Mouse (Mus musculus) heart, postnatal 0 days (tissue): ENCODE measurements around the gene Snx29. TPM values are rescaled to one million over a fixed set of nuclear protein-coding genes. Genes with fewer than 3 reads are reported as not detected.

ENCODE experiments used
- ATAC-seq: fragments of 200-750 bp; cut with Nextera tagmentation; 2 replicates; pipeline ENCODE4 v1.8.0; 2017; ENCODE audit warnings: low read depth, moderate number of reproducible peaks, moderate library complexity; ENCODE audit not compliant: insufficient read depth
- DNase-seq: peaks from one replicate; pipeline ENCODE4 v3.0.0-alpha.2; 2016; ENCODE audit warnings: low spot score
- H3K27ac ChIP-seq: fragments of 300-500 bp; sonication (generic); 2 replicates; pipeline ENCODE4 v1.5.1; 2014; ENCODE audit warnings: low read depth, mild to moderate bottlenecking
- H3K27me3 ChIP-seq: fragments of 300-500 bp; sonication (generic); 2 replicates; pipeline ENCODE4 v1.6.1; 2014; ENCODE audit warnings: low read length, mixed read lengths; ENCODE audit not compliant: control insufficient read depth, insufficient read depth
- H3K36me3 ChIP-seq: fragments of 300-500 bp; sonication (generic); replicated peaks from 2 replicates; pipeline ENCODE4 v1.6.1; 2014; ENCODE audit warnings: low read length, mixed read lengths; ENCODE audit not compliant: control insufficient read depth, insufficient read depth
- H3K4me1 ChIP-seq: fragments of 300-500 bp; sonication (generic); 2 replicates; pipeline ENCODE4 v1.6.1; 2014; ENCODE audit warnings: antibody characterized with exemption; ENCODE audit not compliant: control insufficient read depth, insufficient read depth
- H3K4me2 ChIP-seq: fragments of 300-500 bp; sonication (generic); 2 replicates; pipeline ENCODE4 v1.6.1; 2014; ENCODE audit warnings: low read depth, mild to moderate bottlenecking, low read length, moderate library complexity
- H3K4me3 ChIP-seq: fragments of 300-500 bp; sonication (generic); 2 replicates; pipeline ENCODE4 v1.5.1; 2014; ENCODE audit warnings: low read depth, low read length
- H3K9ac ChIP-seq: fragments of 300-500 bp; sonication (generic); replicated peaks from 2 replicates; pipeline ENCODE4 v1.6.1; 2014; ENCODE audit warnings: low read depth, low read length, mixed read lengths
- H3K9me3 ChIP-seq: fragments of 300-500 bp; sonication (generic); replicated peaks from 2 replicates; pipeline ENCODE4 v1.6.1; 2016; ENCODE audit warnings: low read length; ENCODE audit not compliant: control insufficient read depth
- CTCF ChIP-seq: IDR thresholded peaks from 2 replicates; pipeline ENCODE4 v1.5.1; 2016; ENCODE audit warnings: antibody characterized with exemption, control low read depth, low read depth
- EP300 ChIP-seq: IDR thresholded peaks from 2 replicates; pipeline ENCODE4 v1.6.1; 2016; ENCODE audit warnings: antibody characterized with exemption, low read depth
- WGBS: fragments of 180-500 bp; shearing (Covaris S2); extraction: QIAGEN DNeasy Blood & Tissue Kit; methylation state at CpG from one replicate; pipeline ENCODE4 v1.1.7; 2014; 5-methylcytosine and 5-hydroxymethylcytosine counted together
- polyA plus RNA-seq: library from polyadenylated mRNA; unstranded; fragments of >200 nt; fragmentation: Nextera tagmentation; extraction: Ambion mirVana; gene quantifications from 2 replicates; pipeline ENCODE4 v1.2.1, GENCODE M21; 2015
- total RNA-seq: library from RNA; depleted of rRNA; stranded (reverse); fragments of >200 nt; gene quantifications from 2 replicates; pipeline ENCODE4 v1.2.3, GENCODE M21; 2014; ENCODE audit warnings: low replicate concordance

The Snx29 gene
- total and polyA plus RNA-seq, 2 experiments from 2014 or later = 3.1 to 3.9 TPM

DNA sequence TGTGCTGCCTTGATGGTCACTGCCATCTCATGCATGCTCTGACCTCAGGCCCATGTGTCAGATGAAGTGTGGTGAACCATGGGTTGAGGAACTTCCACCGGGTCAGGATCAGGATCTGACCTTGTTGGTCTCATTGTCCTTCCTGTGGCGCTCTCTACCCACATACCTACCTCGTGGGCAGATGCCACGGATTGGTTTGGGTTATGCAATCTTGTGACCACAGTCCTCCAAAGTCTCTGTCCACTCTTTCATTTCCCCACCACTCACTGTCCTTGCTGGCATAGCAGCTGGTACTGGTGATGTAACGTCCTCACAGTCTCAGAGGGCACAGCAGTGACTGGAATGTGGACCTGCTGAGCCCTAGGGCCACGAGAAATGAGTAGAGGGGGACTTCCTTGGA is 343.2 kb downstream of the Snx29 start:
- no peak for TF ChIP-seq CTCF
- no peak for TF ChIP-seq EP300
- Histone ChIP-seq H3K4me3 (no peak overlapping the region), H3K9me3 (no peaks in the 10 kb centered on the region), H3K4me2 (no peak overlapping the region), H3K27ac (no peak overlapping the region), H3K27me3 (no peaks in the 10 kb centered on the region), H3K9ac (no peak overlapping the region), H3K36me3 (no peaks in the 10 kb centered on the region), H3K4me1 (no peaks in the 10 kb centered on the region)
- 87% methylated on average over 6 of the region's 6 CpGs for WGBS
- ATAC-seq = no peak
- no peak for DNase-seq

- ATAC-seq (no peak), DNase-seq (no peak)
- WGBS = 78% methylated on average over 1 of the region's 1 CpGs
- Histone ChIP-seq H3K9ac (no peak overlapping the region), H3K4me2 (no peak overlapping the region), H3K27me3 (no peaks in the 10 kb centered on the region), H3K4me1 (no peaks in the 10 kb centered on the region), H3K27ac (no peak overlapping the region), H3K9me3 (no peaks in the 10 kb centered on the region), H3K4me3 (no peak overlapping the region), H3K36me3 (no peaks in the 10 kb centered on the region)
- no peak for TF ChIP-seq EP300
- TF ChIP-seq CTCF = no peak
Measured at GRCm38 (mm10) chr16:11668375-11668774, 345.7 kb downstream of the Snx29 start.

DNA sequence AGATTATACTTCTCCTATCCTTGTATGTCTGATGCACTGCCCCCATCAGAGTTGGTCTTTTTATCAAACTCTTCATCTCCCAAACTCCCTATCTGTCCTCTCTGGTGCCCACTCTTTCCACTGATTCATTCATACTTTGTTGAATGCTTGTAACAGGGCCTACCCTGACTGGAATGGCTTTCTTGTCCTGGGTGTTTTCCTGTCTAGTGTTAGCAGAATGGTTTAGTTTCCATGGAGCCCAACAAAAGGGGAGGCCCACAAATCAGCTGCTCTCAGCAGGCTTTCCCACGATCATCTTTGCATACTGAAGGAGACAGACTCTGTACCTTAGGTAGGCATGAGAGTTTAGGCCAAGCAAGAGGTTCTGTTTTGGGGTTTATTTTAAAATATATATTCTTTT is 346.2 kb downstream of the Snx29 start:
- H3K4me2 ChIP-seq = no peak overlapping the region
- H3K4me1 ChIP-seq = no peaks in the 10 kb centered on the region
- no peaks in the 10 kb centered on the region for H3K36me3 ChIP-seq
- no peaks in the 10 kb centered on the region for H3K27me3 ChIP-seq
- no peak for ATAC-seq
- H3K27ac ChIP-seq = no peak overlapping the region
- WGBS = 80% methylated on average over 1 of the region's 1 CpGs
- H3K9ac ChIP-seq = no peak overlapping the region
- DNase-seq = no peak
- no peak for TF ChIP-seq EP300
- TF ChIP-seq CTCF = no peak
- no peaks in the 10 kb centered on the region for H3K9me3 ChIP-seq
- no peak overlapping the region for H3K4me3 ChIP-seq

DNA sequence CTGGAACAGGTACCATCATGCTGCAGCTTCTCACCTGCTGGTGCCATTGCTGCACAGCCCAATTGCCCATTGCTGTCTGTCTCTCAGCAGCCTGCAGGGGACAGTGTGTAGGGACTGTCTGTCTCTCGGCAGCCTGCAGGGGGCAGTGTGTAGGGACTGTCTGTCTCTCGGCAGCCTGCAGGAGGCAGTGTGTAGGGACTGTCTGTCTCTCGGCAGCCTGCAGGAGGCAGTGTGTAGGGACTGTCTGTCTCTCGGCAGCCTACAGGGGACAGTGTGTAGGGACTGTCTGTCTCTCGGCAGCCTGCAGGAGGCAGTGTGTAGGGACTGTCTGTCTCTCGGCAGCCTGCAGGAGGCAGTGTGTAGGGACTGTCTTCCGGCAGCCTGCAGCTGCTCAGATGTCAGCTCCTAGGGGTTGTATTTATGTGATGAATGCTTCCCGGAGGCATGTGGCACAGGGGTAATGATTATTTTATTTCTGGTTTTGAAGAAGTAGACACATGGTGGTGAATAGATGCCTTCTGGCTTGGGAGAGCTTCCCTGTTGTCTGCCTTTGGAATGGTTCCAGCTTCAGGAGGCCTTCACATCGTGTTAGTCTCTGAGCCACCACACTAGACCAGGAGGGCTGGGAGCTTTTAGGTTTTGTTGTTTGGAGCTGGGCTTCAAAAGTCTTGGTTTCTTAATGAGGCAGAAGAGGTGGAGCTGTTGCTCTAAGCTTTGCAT is 347.7 kb downstream of the Snx29 start:
- Histone ChIP-seq H3K4me3 (no peak overlapping the region), H3K9me3 (no peaks in the 10 kb centered on the region), H3K27ac (peak overlapping the region; percentile 44), H3K36me3 (no peaks in the 10 kb centered on the region), H3K27me3 (no peaks in the 10 kb centered on the region), H3K9ac (no peak overlapping the region), H3K4me1 (no peaks in the 10 kb centered on the region), H3K4me2 (no peak overlapping the region)
- ATAC-seq (no peak; the same call in 1 of the 2 replicates), DNase-seq (no peak)
- TF ChIP-seq EP300 = no peak
- peak; percentile 55 for TF ChIP-seq CTCF
- WGBS = 75% methylated on average over 9 of the region's 9 CpGs

GRCm38 (mm10) chr16:11670971-11671310 is 348.2 kb downstream of the Snx29 start:
- DNase-seq (peak; percentile 24), ATAC-seq (peak; percentile 64)
- Histone ChIP-seq H3K27me3 (no peaks in the 10 kb centered on the region), H3K4me3 (no peak overlapping the region), H3K4me1 (no peaks in the 10 kb centered on the region), H3K27ac (peak overlapping the region; percentile 44), H3K9me3 (no peaks in the 10 kb centered on the region), H3K4me2 (no peak overlapping the region), H3K36me3 (no peaks in the 10 kb centered on the region), H3K9ac (no peak overlapping the region)
- WGBS = 16% methylated on average over 6 of the region's 6 CpGs
- TF ChIP-seq EP300 (no peak), CTCF (no peak)

GRCm38 (mm10) chr16:11676006-11676405 is 353.3 kb downstream of the Snx29 start:
- Histone ChIP-seq H3K27ac (no peak overlapping the region), H3K36me3 (no peaks in the 10 kb centered on the region), H3K9me3 (no peaks in the 10 kb centered on the region), H3K4me2 (no peak overlapping the region), H3K4me3 (no peak overlapping the region), H3K9ac (no peak overlapping the region), H3K4me1 (no peaks in the 10 kb centered on the region), H3K27me3 (no peaks in the 10 kb centered on the region)
- TF ChIP-seq EP300 (no peak), CTCF (no peak)
- DNase-seq (no peak), ATAC-seq (no peak)
- 64% methylated on average over 4 of the region's 4 CpGs for WGBS
